Mouse (Mus musculus) intestine, postnatal 0 days (tissue): ENCODE results near the gene Hira. TPM values are rescaled to one million over a fixed set of nuclear protein-coding genes. Genes with fewer than 3 reads are reported as not detected.
A peak's percentile ranks its signal among the peaks of the same experiment; 100 is the strongest.

Experiments
- ATAC-seq: fragments of 200-750 bp; cut with Nextera tagmentation; 2 replicates; pipeline ENCODE4 v1.8.0; 2017; ENCODE audit warnings: mild to moderate bottlenecking, moderate TSS enrichment, moderate library complexity
- H3K27ac ChIP-seq: fragments of 300-500 bp; sonication (generic); 2 replicates; pipeline ENCODE4 v1.5.1; 2014; ENCODE audit warnings: mild to moderate bottlenecking, low read depth, low read length, moderate library complexity
- H3K27me3 ChIP-seq: fragments of 300-500 bp; sonication (generic); replicated peaks from 2 replicates; pipeline ENCODE4 v1.6.1; 2014; ENCODE audit warnings: low read length, mixed read lengths; ENCODE audit not compliant: control insufficient read depth, insufficient read depth
- H3K36me3 ChIP-seq: fragments of 300-500 bp; sonication (generic); 2 replicates; pipeline ENCODE4 v1.6.1; 2014; ENCODE audit warnings: mild to moderate bottlenecking, moderate library complexity; ENCODE audit not compliant: control insufficient read depth, insufficient read depth
- H3K4me1 ChIP-seq: fragments of 300-500 bp; sonication (generic); replicated peaks from 2 replicates; pipeline ENCODE4 v1.6.1; 2014; ENCODE audit warnings: antibody characterized with exemption, low read length, mixed read lengths; ENCODE audit not compliant: control insufficient read depth, insufficient read depth
- H3K4me2 ChIP-seq: fragments of 300-500 bp; sonication (generic); replicated peaks from 2 replicates; pipeline ENCODE4 v1.6.1; 2014; ENCODE audit warnings: low read depth, mild to moderate bottlenecking, moderate library complexity
- H3K4me3 ChIP-seq: fragments of 300-500 bp; sonication (generic); 2 replicates; pipeline ENCODE4 v1.5.1; 2014; ENCODE audit warnings: low read depth, low read length
- H3K9ac ChIP-seq: fragments of 300-500 bp; sonication (generic); 2 replicates; pipeline ENCODE4 v1.6.1; 2014; ENCODE audit warnings: mild to moderate bottlenecking, low read depth, low read length
- H3K9me3 ChIP-seq: fragments of 300-500 bp; sonication (generic); 2 replicates; pipeline ENCODE4 v1.6.1; 2016; ENCODE audit warnings: mixed run types; ENCODE audit not compliant: control insufficient read depth
- CTCF ChIP-seq: sonication (generic); IDR thresholded peaks from 2 replicates; pipeline ENCODE4 v1.5.1; 2016; ENCODE audit warnings: low read depth, mild to moderate bottlenecking, control low read depth, antibody characterized with exemption, moderate library complexity
- WGBS: fragments of 180-500 bp; shearing (Covaris S2); extraction: QIAGEN DNeasy Blood & Tissue Kit; methylation state at CpG from one replicate; pipeline ENCODE4 v1.1.7; 2014; 5-methylcytosine and 5-hydroxymethylcytosine counted together
- polyA plus RNA-seq: library from polyadenylated mRNA; unstranded; fragments of >200 nt; fragmentation: Nextera tagmentation; extraction: Ambion mirVana; gene quantifications from 2 replicates; pipeline ENCODE4 v1.2.1, GENCODE M21; 2015

Gene Hira
- polyA plus RNA-seq, 1 experiment from 2014 or later = 6.9 TPM

DNA sequence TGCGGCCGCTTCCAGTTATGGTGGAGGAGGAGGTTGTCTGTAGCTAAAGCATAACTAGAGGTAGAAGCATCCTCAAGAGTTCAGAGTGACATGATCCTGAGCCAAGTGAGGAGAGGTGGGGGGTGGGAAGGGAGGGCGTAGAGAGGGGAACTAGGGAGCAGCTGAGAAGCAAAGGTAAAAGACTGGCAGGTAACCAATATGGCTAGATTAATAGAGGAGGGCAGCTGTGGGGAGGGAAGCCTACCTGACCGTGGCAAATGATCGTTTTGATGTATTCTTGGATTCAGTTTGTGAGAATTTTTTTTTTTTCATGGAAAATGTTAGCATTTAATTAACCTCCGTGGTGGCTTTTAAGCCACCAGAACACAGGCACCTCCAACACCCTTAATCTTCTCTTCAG lies 67.1 kb downstream of the Hira start:
- no peak for ATAC-seq
- TF ChIP-seq CTCF = no peak
- Histone ChIP-seq H3K4me1 (no peaks in the 10 kb centered on the region), H3K27ac (no peak overlapping the region), H3K27me3 (no peaks in the 10 kb centered on the region), H3K9me3 (no peaks in the 10 kb centered on the region), H3K9ac (no peak overlapping the region), H3K4me2 (no peak overlapping the region), H3K36me3 (peaks cover 61% of the 10 kb centered on the region), H3K4me3 (no peak overlapping the region)
- 94% methylated on average over 6 of the region's 6 CpGs for WGBS

DNA sequence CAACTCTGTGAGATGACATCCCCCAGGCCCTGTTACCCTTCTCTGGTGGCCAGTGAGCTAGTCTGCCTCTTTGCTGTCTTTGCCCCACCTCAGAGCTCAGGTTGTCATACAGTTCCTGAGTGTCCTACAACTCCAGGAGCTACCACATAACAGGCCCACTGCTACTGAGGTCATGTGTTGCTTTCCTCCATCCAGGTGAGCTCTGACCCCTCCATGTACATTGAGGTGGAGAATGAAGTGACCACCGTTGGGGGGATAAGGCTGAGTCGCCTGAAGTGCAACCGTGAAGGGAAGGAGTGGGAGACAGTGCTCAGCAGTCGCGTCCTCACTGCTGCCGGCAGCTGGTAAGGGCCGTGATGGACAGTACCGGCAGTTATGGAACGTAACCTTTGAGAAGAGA lies 72.1 kb downstream of the Hira start:
- Histone ChIP-seq H3K27ac (no peak overlapping the region), H3K4me3 (no peak overlapping the region), H3K27me3 (no peaks in the 10 kb centered on the region), H3K9me3 (no peaks in the 10 kb centered on the region), H3K4me1 (no peaks in the 10 kb centered on the region), H3K4me2 (no peak overlapping the region), H3K36me3 (peaks cover 84% of the 10 kb centered on the region), H3K9ac (no peak overlapping the region)
- no peak for ATAC-seq
- TF ChIP-seq CTCF = no peak
- 98% methylated on average over 9 of the region's 9 CpGs for WGBS

DNA sequence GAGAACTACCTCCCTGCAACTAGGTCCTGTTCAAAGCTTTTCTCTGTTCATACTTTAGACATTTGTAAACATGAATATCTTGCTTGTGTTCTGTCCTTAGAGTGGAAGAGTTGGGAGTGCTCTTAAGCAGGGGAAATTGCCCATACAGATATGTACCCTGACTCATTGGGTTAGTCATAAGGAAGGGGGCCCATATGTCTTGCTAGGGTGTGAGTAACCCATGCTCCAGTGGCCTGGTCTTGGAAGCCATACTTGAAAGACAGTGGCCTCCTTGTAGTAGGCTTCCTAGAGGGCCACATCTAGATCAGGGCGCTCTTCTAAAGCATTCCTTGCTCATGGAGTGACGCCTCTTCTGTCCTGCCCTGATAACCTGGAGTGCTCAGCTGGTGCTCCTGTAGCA lies 73.5 kb downstream of the Hira start:
- peaks cover 92% of the 10 kb centered on the region for H3K36me3 ChIP-seq
- 97% methylated on average over 2 of the region's 2 CpGs for WGBS
- TF ChIP-seq CTCF = no peak

DNA sequence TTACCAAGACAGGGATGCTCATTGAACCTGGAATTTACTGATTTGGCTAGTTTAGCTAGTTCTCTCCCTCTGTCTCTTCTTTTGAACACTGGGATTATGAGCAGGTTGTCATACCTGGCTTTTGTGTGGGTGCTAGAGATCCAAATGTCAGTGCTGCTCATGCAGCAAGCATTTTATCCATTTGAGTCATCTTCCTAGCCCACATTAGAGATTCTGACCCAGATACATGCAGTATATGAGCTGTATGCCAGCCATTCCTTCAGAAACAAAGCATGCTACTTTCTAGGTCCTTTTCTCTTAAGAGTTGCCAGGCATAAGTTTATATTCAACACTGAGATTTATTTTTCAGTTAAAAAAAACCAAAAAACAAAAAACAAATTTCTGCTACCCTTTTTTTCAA lies 76.0 kb downstream of the Hira start:
- Histone ChIP-seq H3K36me3 (peaks cover 88% of the 10 kb centered on the region), H3K27ac (no peak overlapping the region), H3K4me3 (no peak overlapping the region), H3K4me1 (no peaks in the 10 kb centered on the region), H3K9ac (no peak overlapping the region), H3K4me2 (no peak overlapping the region), H3K27me3 (no peaks in the 10 kb centered on the region), H3K9me3 (no peaks in the 10 kb centered on the region)
- TF ChIP-seq CTCF = no peak
- ATAC-seq = no peak

More for the DNA sequence above, 73.5 kb downstream of the Hira start:
- no peak overlapping the region for H3K4me2 ChIP-seq
- no peak overlapping the region for H3K27ac ChIP-seq
- H3K9ac ChIP-seq = no peak overlapping the region
- H3K4me3 ChIP-seq = no peak overlapping the region
- H3K9me3 ChIP-seq = no peaks in the 10 kb centered on the region
- no peaks in the 10 kb centered on the region for H3K27me3 ChIP-seq
- ATAC-seq = no peak
- no peaks in the 10 kb centered on the region for H3K4me1 ChIP-seq

DNA sequence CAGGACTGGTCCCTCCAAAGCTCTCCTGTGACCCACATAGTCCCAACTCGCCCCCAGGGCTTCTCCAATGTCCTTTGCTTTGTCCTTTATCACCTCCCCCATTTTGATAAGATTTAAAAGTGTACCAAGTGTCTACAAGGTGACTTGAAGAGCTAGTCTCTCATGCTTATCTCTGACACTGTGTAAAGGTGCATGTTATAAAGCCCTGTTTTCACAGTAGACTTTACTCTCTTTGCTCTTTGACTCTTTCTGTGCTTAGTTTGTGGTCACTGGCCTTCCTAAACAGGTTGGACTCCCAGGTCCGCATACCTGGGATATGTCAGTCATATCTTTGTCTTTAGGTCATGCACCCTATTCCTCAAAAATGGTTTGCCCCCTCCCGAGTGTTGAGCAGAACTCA lies 78.2 kb downstream of the Hira start:
- Histone ChIP-seq H3K4me2 (no peak overlapping the region), H3K4me3 (no peak overlapping the region), H3K36me3 (peaks cover 70% of the 10 kb centered on the region), H3K4me1 (no peaks in the 10 kb centered on the region), H3K27ac (no peak overlapping the region), H3K27me3 (no peaks in the 10 kb centered on the region), H3K9ac (no peak overlapping the region), H3K9me3 (no peaks in the 10 kb centered on the region)
- no peak for TF ChIP-seq CTCF
- 66% methylated on average over 3 of the region's 3 CpGs for WGBS
- ATAC-seq = 0 out of 2 replicates have a peak, but pooled peaks have one; percentile 31

DNA sequence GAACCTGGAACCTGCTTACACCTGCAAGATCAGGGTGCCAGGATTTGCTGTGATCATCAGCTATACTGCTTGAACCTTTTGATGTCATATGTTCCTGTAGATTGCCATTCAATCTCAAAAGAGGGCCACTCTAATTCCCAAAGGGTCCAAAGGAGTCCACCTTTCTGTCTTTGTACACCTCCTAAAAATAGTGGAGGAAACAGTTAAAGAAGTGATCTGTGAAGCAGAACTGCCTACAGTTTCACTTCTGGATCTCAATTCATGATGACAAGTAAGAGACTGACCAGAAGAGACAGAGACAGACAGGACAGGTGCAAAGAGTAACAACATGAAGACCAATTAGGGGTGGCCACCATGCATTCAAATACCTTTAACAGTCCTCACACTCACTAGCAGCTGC lies 86.6 kb downstream of the Hira start:
- Histone ChIP-seq H3K4me1 (no peaks in the 10 kb centered on the region), H3K9ac (no peak overlapping the region), H3K4me3 (no peak overlapping the region), H3K27me3 (no peaks in the 10 kb centered on the region), H3K9me3 (peaks cover 3% of the 10 kb centered on the region; the same call in 1 of the 2 replicates), H3K36me3 (peaks cover 44% of the 10 kb centered on the region), H3K27ac (0 out of 2 replicates have a peak overlapping the region, but pooled peaks have one; percentile 7), H3K4me2 (no peak overlapping the region)
- no peak for ATAC-seq
- no peak for TF ChIP-seq CTCF
